Mouse (Mus musculus): Measurements from ENCODE around the gene Mapk3. TPM values are rescaled to one million over a fixed set of nuclear protein-coding genes. Genes with fewer than 3 reads are reported as not detected.

The Mapk3 gene
- polyA plus RNA-seq, 1 experiment = 90.6 TPM

DNA sequence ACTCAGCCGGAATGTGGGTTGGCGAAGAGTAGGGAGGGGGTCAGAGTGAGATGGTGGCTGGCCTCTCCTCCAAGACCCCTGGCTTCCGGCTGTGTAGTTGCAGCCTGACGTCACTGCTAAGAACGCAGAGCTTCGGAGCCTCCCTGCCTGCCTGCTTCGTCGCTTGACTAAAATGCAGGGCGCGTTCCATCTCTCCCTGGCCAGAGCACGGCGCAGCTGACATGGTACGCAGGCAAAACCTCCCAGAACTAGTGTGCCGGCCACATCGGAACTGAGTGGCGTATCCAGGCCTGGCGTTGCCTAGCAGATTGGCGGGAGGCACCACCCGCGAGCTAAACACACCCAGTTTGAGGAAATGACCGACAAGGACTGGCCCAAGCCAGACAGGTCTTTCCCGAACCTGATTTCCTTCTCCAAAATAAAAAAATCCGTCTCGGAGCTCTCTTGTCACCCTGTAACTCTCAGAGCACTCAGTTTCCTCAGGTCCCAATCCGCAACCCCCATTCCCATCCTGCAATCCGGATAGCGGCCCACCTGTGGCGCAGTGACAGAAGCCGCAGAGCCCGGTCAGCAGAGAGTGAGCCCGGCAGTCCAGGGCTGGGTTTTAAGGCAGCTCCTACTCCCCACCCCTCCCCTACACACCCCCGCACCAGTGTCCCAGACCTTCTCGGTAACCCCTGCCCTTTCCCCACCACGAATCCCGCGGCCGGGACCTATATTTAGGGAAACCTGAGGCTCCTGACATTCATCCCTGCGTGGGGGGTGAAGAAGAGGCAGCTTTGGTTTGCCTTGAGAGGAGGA, 40.3 kb downstream of the Mapk3 start:
- Histone ChIP-seq H3K27ac (replicated peaks; ENCODE audit: low read depth, low read length) (peak overlapping the region; percentile 96), H3K4me3 (ENCODE audit: insufficient read depth, low read depth, low read length) (peak overlapping the region; percentile 63), H3K4me1 (ENCODE audit: control insufficient read depth, insufficient read depth, insufficient read length, low read length) (no peaks in the 10 kb centered on the region; the same call in 1 of the 2 replicates)

DNA sequence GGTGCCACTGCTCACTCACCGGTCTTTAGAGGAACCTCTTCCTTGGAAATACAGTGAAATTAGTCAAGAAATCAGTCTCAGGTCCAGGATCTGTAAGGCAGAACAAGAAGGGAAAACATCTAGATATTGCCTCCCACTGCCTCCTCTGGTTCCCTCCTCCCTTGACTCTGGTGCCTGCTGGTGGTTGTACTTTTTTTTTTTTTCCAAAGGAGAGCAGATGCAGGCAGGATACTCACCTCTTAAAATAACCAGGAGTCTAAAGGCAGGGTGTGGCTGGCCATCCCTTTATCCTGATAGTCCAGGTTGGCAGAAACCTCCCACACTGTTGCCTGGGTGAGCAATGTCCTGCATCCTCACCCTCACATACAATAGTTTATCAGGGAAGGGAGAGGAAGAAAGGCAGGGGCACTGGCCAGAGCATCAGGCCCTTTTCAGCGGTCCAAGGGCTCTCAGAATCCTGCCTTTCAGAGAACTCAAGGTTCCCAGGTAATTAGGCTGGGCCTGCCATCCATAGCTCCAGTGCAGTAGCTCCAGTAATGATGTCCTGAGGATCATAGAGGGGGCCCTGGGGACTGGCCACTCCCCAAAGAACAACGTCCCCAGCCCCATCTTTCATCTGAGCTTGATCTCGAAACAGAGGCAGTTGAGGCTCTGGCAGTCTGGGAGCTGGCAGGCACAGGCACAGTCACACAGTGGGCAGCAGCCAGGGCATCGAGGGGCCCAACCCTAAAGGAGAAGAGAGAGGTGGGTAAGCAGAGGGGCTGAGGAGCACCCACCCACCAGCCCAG, 41.1 kb downstream of the Mapk3 start:
- Histone ChIP-seq H3K4me3 (ENCODE audit: insufficient read depth, low read depth, low read length) (peak overlapping the region; percentile 63), H3K4me1 (ENCODE audit: control insufficient read depth, insufficient read depth, insufficient read length, low read length) (no peaks in the 10 kb centered on the region; the same call in 1 of the 2 replicates)

GRCm38 (mm10) chr7:126801057-126801422, 41.6 kb downstream of the Mapk3 start:
- Histone ChIP-seq H3K27ac (replicated peaks; ENCODE audit: low read depth, low read length) (no peak overlapping the region), H3K4me3 (ENCODE audit: insufficient read depth, low read depth, low read length) (no peak overlapping the region)

More for the DNA sequence above, 41.1 kb downstream of the Mapk3 start:
- peak overlapping the region; percentile 96 for H3K27ac ChIP-seq (replicated peaks; ENCODE audit: low read depth, low read length)

DNA sequence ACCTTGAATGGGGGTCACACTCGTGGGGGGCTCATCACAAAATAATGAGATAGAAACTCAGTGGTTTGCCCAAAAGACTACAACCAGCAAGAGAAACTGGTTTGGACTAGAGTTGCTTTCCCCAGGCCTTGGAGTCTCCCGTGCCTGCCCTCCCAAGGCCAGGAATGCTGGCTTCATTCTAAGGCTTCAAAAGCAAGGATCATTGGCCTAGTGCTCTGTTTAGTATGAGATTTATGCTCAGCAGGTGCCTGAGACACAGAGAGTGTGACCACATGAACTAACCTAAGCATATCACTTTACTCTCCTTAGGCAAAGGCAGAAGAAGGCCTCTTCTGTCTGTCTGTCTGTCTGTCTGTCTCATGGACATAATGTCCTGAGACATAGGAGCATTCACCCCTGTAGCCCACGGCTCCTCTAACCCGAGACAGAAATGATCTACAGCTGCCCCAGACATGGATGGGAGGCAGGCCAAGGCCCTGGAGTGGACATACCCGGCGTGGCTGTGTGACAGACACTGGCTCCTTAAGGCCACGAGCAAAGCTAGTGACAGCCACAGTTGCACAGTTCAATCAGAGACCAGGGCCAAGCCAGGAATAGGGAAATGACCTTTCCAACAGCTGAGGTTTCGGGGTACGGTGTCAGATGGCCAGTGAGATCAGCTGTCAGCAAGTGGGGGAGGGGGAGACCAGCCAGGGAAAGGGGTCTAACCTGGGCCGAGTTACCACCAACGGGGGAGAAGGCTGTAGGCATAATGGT, 42.9 kb downstream of the Mapk3 start:
- Histone ChIP-seq H3K4me3 (ENCODE audit: insufficient read depth, low read depth, low read length) (no peak overlapping the region), H3K27ac (replicated peaks; ENCODE audit: low read depth, low read length) (no peak overlapping the region), H3K4me1 (ENCODE audit: control insufficient read depth, insufficient read depth, insufficient read length, low read length) (no peaks in the 10 kb centered on the region)

More at GRCm38 (mm10) chr7:126801057-126801422, 41.6 kb downstream of the Mapk3 start:
- no peaks in the 10 kb centered on the region; the same call in 1 of the 2 replicates for H3K4me1 ChIP-seq (ENCODE audit: control insufficient read depth, insufficient read depth, insufficient read length, low read length)

DNA sequence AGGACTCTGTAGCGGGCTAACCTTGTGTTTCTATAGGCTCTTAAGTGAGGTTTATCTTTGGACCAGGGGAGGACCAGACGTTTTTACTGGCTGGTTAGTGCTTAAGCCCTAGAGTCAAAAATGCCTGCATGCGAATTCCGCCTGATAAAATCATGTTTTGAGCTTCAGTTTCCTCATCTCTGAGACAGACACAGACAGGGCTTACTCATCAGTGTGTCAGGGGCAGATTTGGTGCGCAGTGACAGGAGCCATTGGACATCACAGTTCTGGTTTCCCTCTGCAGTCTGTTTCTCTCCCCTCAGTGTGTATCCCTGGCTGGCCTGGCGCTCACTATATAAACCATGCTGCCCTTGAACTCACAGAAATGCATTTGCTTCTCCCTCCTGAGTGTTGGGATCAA, 43.8 kb downstream of the Mapk3 start:
- Histone ChIP-seq H3K4me3 (ENCODE audit: insufficient read depth, low read depth, low read length) (no peak overlapping the region), H3K27ac (replicated peaks; ENCODE audit: low read depth, low read length) (no peak overlapping the region), H3K4me1 (ENCODE audit: control insufficient read depth, insufficient read depth, insufficient read length, low read length) (0 out of 2 replicates have a peak, but pooled peaks cover 5% of the 10 kb centered on the region)

DNA sequence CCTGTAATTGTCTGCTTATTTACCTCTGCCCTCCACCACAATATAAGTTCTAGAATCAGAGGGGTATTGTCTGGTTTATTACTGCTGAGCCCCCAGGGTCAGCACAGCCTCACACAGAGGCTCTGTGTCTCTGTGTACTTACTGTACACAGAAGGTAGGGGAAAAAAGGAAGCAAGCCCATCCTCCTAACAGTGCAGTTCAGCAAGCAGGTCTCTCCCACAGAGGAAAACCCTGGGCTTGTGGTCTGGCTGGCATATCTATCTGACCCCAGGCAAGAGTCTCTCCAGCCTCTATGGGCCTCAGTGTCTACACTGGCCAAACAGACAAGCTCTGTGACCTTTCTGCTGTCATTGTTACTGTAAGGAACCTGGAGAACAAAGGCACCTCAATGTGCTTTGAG, 44.4 kb downstream of the Mapk3 start:
- no peak overlapping the region for H3K4me3 ChIP-seq (ENCODE audit: insufficient read depth, low read depth, low read length)
- no peak overlapping the region for H3K27ac ChIP-seq (replicated peaks; ENCODE audit: low read depth, low read length)
- H3K4me1 ChIP-seq (ENCODE audit: control insufficient read depth, insufficient read depth, insufficient read length, low read length) = 0 out of 2 replicates have a peak, but pooled peaks cover 5% of the 10 kb centered on the region

DNA sequence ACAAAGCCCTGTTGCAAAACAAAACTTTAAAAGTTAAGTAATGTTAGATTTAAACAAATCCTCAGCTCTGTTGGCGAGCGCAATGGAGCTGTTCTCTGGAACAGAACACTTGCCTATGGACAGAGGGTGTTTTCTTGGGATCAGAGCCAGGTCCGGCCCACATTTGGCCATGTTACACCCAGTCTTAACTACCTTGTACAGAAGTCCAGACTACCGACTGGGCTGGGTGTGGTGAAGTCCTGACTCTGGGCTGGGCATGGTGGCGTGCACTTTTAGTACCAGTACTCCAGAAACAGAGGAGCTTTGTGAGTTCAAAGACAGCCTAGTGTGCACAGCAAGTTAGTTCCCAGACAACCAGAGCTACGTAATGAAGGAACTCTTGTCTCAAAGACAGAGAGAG, 47.6 kb downstream of the Mapk3 start:
- H3K4me3 ChIP-seq (ENCODE audit: insufficient read depth, low read depth, low read length) = no peak overlapping the region
- 0 out of 2 replicates have a peak, but pooled peaks cover 5% of the 10 kb centered on the region for H3K4me1 ChIP-seq (ENCODE audit: control insufficient read depth, insufficient read depth, insufficient read length, low read length)
- H3K27ac ChIP-seq (replicated peaks; ENCODE audit: low read depth, low read length) = no peak overlapping the region

GRCm38 (mm10) chr7:126807405-126807804, 48.0 kb downstream of the Mapk3 start:
- H3K4me3 ChIP-seq (ENCODE audit: insufficient read depth, low read depth, low read length) = no peak overlapping the region
- 0 out of 2 replicates have a peak, but pooled peaks cover 5% of the 10 kb centered on the region for H3K4me1 ChIP-seq (ENCODE audit: control insufficient read depth, insufficient read depth, insufficient read length, low read length)
- no peak overlapping the region for H3K27ac ChIP-seq (replicated peaks; ENCODE audit: low read depth, low read length)

DNA sequence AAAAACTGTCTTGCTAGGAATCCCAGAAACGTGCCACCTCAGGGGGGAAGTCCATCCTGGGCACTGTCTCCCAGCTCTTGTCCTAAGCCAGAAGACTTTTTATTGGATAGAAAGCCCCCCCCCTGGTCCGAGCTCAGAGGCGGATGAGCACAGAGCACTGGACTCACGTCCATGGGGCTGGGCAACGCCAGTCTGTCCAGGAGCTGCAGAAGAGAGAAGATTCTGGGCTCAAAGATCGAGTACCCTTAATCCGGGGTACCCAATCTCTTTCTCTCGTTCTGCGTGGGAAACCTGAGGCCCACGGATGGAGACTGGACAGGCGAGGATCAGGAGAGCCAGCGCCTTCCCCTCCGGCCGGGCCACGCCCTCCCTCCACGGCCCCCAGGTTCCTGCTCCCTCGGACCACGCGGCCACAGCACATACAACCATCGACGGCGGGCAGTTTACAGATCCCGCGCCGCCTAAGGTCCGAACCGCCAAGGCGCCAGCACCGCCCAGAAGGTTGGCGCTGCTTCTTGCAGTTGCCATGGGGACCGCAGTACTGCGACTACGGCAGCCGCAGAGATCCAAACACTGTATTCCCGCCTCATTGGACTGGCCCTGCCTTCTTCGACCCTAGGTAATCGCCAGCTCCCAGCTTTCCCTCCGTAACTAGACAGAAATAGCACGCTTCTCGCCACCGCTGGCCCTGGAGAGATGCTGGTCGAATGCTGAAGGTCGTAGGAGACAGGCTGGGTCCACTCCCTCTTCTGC, 49.5 kb downstream of the Mapk3 start:
- Histone ChIP-seq H3K4me1 (ENCODE audit: control insufficient read depth, insufficient read depth, insufficient read length, low read length) (peaks cover 9% of the 10 kb centered on the region), H3K4me3 (ENCODE audit: insufficient read depth, low read depth, low read length) (peak overlapping the region; percentile 62), H3K27ac (replicated peaks; ENCODE audit: low read depth, low read length) (peak overlapping the region; percentile 30)

DNA sequence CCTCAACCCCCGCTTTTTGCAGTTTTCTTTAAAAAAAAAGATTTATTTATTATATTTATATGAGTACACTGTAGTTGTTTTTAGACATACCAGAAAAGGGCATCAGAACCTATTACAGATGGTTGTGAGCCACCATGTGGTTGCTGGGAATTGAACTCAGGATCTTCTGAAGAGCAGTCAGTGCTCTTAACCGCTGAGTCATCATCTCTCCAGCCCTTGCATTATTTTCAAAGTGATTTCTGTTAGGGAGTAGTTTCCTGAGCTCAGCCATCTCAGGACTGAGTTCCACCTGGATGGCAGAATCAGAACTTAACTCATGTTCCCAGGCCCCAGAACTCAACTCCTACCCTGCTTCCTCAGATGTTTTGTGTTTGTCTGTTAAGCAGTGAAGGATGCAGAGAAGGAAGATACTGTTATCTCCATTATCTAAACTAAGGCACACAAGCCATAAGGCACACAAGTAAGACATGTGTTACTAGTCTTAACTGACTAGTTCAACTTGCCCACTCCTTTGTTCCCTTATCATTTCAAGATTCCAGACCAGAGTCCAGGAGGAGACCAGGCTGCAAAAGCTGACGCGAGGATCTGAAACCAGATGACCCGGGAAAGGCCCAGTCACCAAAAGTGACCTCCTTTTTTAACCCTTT, 50.4 kb downstream of the Mapk3 start:
- Histone ChIP-seq H3K4me1 (ENCODE audit: control insufficient read depth, insufficient read depth, insufficient read length, low read length) (peaks cover 10% of the 10 kb centered on the region), H3K4me3 (ENCODE audit: insufficient read depth, low read depth, low read length) (no peak overlapping the region), H3K27ac (replicated peaks; ENCODE audit: low read depth, low read length) (no peak overlapping the region)

Other genes with a start within 250 kb of the Mapk3 start
- gene Eif3c, start 193.2 kb upstream of the Mapk3 start, polyA plus RNA-seq (2012; ENCODE audit: insufficient read depth, insufficient read length, missing spikeins) = 108 and 123 TPM in 2 replicates
- 5.8 and 12.6 TPM in 2 replicates for gene Apobr, start 174.7 kb upstream of the Mapk3 start, polyA plus RNA-seq (2012; ENCODE audit: insufficient read depth, insufficient read length, missing spikeins)
- 16.1 and 18.9 TPM in 2 replicates for gene Cln3, start 173.8 kb upstream of the Mapk3 start, polyA plus RNA-seq (2012; ENCODE audit: insufficient read depth, insufficient read length, missing spikeins)
- gene Il27, start 164.7 kb upstream of the Mapk3 start, polyA plus RNA-seq (2012; ENCODE audit: insufficient read depth, insufficient read length, missing spikeins) = not detected in 2 replicates
- 89.5 and 149 TPM in 2 replicates for gene Nupr1, start 128.7 kb upstream of the Mapk3 start, polyA plus RNA-seq (2012; ENCODE audit: insufficient read depth, insufficient read length, missing spikeins)
- 18.3 and 20.6 TPM in 2 replicates for gene Sgf29, start 110.3 kb upstream of the Mapk3 start, polyA plus RNA-seq (2012; ENCODE audit: insufficient read depth, insufficient read length, missing spikeins)
- 40.9 and 98.4 TPM in 2 replicates for gene Sult1a1, start 83.2 kb upstream of the Mapk3 start, polyA plus RNA-seq (2012; ENCODE audit: insufficient read depth, insufficient read length, missing spikeins)
- gene Bola2, start 64.2 kb upstream of the Mapk3 start, polyA plus RNA-seq (2012; ENCODE audit: insufficient read depth, insufficient read length, missing spikeins) = 40.0 and 49.0 TPM in 2 replicates
- 4.0 and 5.8 TPM in 2 replicates for gene Slx1b, start 63.8 kb upstream of the Mapk3 start, polyA plus RNA-seq (2012; ENCODE audit: insufficient read depth, insufficient read length, missing spikeins)
- 8.5 and 10.0 TPM in 2 replicates for gene Coro1a, start 51.8 kb upstream of the Mapk3 start, polyA plus RNA-seq (2012; ENCODE audit: insufficient read depth, insufficient read length, missing spikeins)
- not detected in 2 replicates for gene Gdpd3, start 6.7 kb downstream of the Mapk3 start, polyA plus RNA-seq (2012; ENCODE audit: insufficient read depth, insufficient read length, missing spikeins)
- 156 and 157 TPM in 2 replicates for gene Ypel3, start 17.4 kb downstream of the Mapk3 start, polyA plus RNA-seq (2012; ENCODE audit: insufficient read depth, insufficient read length, missing spikeins)
- gene Tbx6, start 21.9 kb downstream of the Mapk3 start, polyA plus RNA-seq (2012; ENCODE audit: insufficient read depth, insufficient read length, missing spikeins) = not detected in 2 replicates
- gene Ppp4c, start 32.9 kb downstream of the Mapk3 start, polyA plus RNA-seq (2012; ENCODE audit: insufficient read depth, insufficient read length, missing spikeins) = 46.4 and 53.3 TPM in 2 replicates
- 50.7 and 63.7 TPM in 2 replicates for gene Fam57b, start 38.1 kb downstream of the Mapk3 start, polyA plus RNA-seq (2012; ENCODE audit: insufficient read depth, insufficient read length, missing spikeins)
- not detected in 2 replicates for gene 4930451I11Rik, start 72.0 kb downstream of the Mapk3 start, polyA plus RNA-seq (2012; ENCODE audit: insufficient read depth, insufficient read length, missing spikeins)
- gene Doc2a, start 87.8 kb downstream of the Mapk3 start, polyA plus RNA-seq (2012; ENCODE audit: insufficient read depth, insufficient read length, missing spikeins) = not detected in 2 replicates
- 6.1 and 7.4 TPM in 2 replicates for gene Hirip3, start 102.4 kb downstream of the Mapk3 start, polyA plus RNA-seq (2012; ENCODE audit: insufficient read depth, insufficient read length, missing spikeins)
- gene Ino80e, start 102.8 kb downstream of the Mapk3 start, polyA plus RNA-seq (2012; ENCODE audit: insufficient read depth, insufficient read length, missing spikeins) = 16.4 and 27.1 TPM in 2 replicates
- gene Taok2, start 125.1 kb downstream of the Mapk3 start, polyA plus RNA-seq (2012; ENCODE audit: insufficient read depth, insufficient read length, missing spikeins) = 17.6 and 22.7 TPM in 2 replicates
- gene Tmem219, start 163.3 kb downstream of the Mapk3 start, polyA plus RNA-seq (2012; ENCODE audit: insufficient read depth, insufficient read length, missing spikeins) = 41.9 and 45.2 TPM in 2 replicates
- gene Kctd13, start 169.3 kb downstream of the Mapk3 start, polyA plus RNA-seq (2012; ENCODE audit: insufficient read depth, insufficient read length, missing spikeins) = 8.8 and 10.9 TPM in 2 replicates
- gene Asphd1, start 190.0 kb downstream of the Mapk3 start, polyA plus RNA-seq (2012; ENCODE audit: insufficient read depth, insufficient read length, missing spikeins) = not detected in 2 replicates
- gene Sez6l2, start 191.0 kb downstream of the Mapk3 start, polyA plus RNA-seq (2012; ENCODE audit: insufficient read depth, insufficient read length, missing spikeins) = 0.71 and 0.75 TPM in 2 replicates
- gene Cdipt, start 216.3 kb downstream of the Mapk3 start, polyA plus RNA-seq (2012; ENCODE audit: insufficient read depth, insufficient read length, missing spikeins) = 33.4 and 41.3 TPM in 2 replicates
- gene Cdiptos, start 216.5 kb downstream of the Mapk3 start, polyA plus RNA-seq (2012; ENCODE audit: insufficient read depth, insufficient read length, missing spikeins) = 2.0 and 2.3 TPM in 2 replicates